Mouse (Mus musculus): ENCODE results near the gene Gale. TPM values are rescaled to one million over a fixed set of nuclear protein-coding genes. Genes with fewer than 3 reads are reported as not detected.

Gene Gale
- polyA plus RNA-seq (2014; fragmentation: Nextera tagmentation; extraction: Ambion mirVana), result 23.1 and 25.8 TPM in 2 replicates

DNA sequence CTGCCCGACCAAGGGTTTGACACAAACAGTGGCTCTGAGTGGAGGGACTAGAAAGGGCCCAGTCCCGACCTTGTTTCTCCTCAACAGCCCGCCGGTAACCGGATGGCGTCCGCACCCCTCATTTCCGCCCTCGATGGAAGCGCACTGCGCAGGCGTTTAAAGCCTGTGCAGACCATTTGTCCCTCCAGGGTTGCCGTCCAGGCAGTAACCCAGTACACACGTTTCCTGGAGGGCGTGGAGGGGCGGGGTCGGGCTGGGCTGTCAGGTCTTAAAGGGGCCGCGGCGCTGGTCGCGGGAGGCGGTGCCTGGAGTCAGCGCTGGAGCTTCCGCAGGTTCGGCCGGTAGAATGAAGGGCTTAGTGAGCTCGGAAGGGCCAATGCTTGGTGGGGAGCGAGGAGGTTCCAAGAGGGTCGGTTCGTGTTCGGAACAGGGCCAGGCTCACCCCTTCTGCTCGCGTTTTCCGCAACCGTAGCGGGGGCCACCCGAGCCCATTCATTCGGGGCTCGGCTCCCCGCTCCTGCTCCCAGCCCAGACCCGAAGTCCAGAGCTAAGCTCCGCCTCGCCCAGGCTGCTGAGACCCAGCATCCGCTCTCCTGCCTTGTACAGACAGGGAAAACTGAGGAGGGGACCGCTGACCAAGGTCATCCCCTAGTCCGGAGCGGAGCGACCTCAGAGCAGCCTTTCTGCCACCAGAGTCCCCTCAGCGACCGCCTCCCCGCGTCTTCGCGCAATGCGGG is at the start of gene Gale:
TSS of gene Gale (plus strand) at position 271 of the 737 bp plus-strand sequence.
- no peaks in the 10 kb centered on the region; the same call in 1 of the 2 replicates for H3K4me1 ChIP-seq (ENCODE audit: control insufficient read depth, insufficient read depth, low read length)
- under 1% methylated on average over 55 of the region's 56 CpGs for WGBS
- no peaks in the 10 kb centered on the region for H3K27me3 ChIP-seq (ENCODE audit: control insufficient read depth, insufficient read depth, low read length)
- ATAC-seq (replicated peaks; ENCODE audit: insufficient number of reproducible peaks, low FRiP score, low TSS enrichment, low read depth), result peak; percentile 89
- peak within 1 kb of the TSS; percentile 69 for H3K4me3 ChIP-seq (ENCODE audit: low read depth, low read length)
- DNase-seq (ENCODE audit: low spot score), result peak; percentile 98
- peaks cover 9% of the 10 kb centered on the region for H3K36me3 ChIP-seq (replicated peaks; ENCODE audit: control insufficient read depth, insufficient read depth, low read depth, low read length)
- peak within 1 kb of the TSS; percentile 70 for H3K4me2 ChIP-seq (ENCODE audit: low read depth, low read length)
- no peaks in the 10 kb centered on the region for H3K9me3 ChIP-seq (replicated peaks; ENCODE audit: control insufficient read depth, low read length)
- peak within 1 kb of the TSS; percentile 73 for H3K27ac ChIP-seq (replicated peaks; ENCODE audit: low read depth, low read length)
- H3K9ac ChIP-seq (replicated peaks; ENCODE audit: low read length), result peak within 1 kb of the TSS; percentile 82

DNA sequence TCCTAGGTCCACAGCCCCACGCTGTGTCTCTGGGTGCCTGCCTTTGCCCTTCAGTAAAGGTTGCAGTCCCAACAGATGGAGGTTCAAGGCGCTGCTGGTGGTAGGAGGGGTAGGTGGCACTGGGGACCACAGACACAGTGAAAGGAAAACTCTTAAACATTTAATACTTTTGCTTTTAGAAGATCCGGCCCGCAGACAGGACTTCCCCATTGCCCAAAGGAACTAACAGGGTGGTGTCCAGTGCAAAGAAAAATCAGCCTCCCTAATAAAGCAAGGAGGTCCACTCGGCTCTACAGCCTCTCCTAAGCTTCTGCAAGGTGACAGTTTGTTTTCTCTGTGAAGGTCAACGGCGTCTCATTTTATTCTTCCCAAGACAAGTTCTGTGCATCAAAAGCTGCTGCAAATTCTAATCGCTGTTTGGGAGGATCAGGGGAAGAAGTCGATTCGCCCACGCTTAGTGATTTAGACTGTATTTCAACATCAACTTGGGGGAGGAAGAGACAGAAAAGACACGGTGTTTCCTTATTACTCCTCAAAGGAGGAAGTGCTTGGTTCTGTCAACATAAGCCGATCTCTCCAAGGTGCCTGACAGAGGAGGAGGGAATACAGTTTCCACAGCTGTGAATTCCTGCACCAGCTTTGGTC is 44.8 kb upstream of the Gale start:
- no peak overlapping the region for H3K4me3 ChIP-seq (ENCODE audit: low read depth, low read length)
- no peaks in the 10 kb centered on the region for H3K9me3 ChIP-seq (replicated peaks; ENCODE audit: control insufficient read depth, low read length)
- H3K36me3 ChIP-seq (replicated peaks; ENCODE audit: control insufficient read depth, insufficient read depth, low read depth, low read length), result no peaks in the 10 kb centered on the region
- peaks cover 2% of the 10 kb centered on the region; the same call in 1 of the 2 replicates for H3K4me1 ChIP-seq (ENCODE audit: control insufficient read depth, insufficient read depth, low read length)
- DNase-seq (ENCODE audit: low spot score) (no peak), ATAC-seq (replicated peaks; ENCODE audit: insufficient number of reproducible peaks, low FRiP score, low TSS enrichment, low read depth) (no peak)
- H3K4me2 ChIP-seq (ENCODE audit: low read depth, low read length), result no peak overlapping the region
- H3K9ac ChIP-seq (replicated peaks; ENCODE audit: low read length), result no peak overlapping the region
- no peak overlapping the region for H3K27ac ChIP-seq (replicated peaks; ENCODE audit: low read depth, low read length)
- 86% methylated on average over 13 of the region's 13 CpGs for WGBS
- H3K27me3 ChIP-seq (ENCODE audit: control insufficient read depth, insufficient read depth, low read length), result no peaks in the 10 kb centered on the region

DNA sequence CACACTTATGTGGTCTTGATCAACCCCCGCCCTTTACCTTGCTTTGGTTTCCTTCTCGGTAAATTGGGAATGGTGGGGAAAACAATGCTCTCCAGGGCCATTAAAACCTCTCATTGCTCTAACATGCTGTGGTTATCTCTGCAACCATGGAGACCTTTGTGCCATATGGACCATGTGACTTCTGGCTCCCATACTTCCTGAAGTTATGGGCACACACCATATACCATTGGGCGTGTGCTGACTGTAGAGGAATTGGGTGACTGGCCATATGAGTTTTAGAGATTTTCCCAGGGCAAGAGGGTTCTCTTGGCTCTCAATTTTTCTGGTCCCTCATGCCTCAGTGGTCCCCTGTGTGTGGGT is 44.3 kb upstream of the Gale start:
- Histone ChIP-seq H3K36me3 (replicated peaks; ENCODE audit: control insufficient read depth, insufficient read depth, low read depth, low read length) (no peaks in the 10 kb centered on the region), H3K4me2 (ENCODE audit: low read depth, low read length) (no peak overlapping the region), H3K9ac (replicated peaks; ENCODE audit: low read length) (no peak overlapping the region), H3K4me3 (ENCODE audit: low read depth, low read length) (no peak overlapping the region), H3K4me1 (ENCODE audit: control insufficient read depth, insufficient read depth, low read length) (peaks cover 2% of the 10 kb centered on the region; the same call in 1 of the 2 replicates), H3K27ac (replicated peaks; ENCODE audit: low read depth, low read length) (no peak overlapping the region), H3K9me3 (replicated peaks; ENCODE audit: control insufficient read depth, low read length) (no peaks in the 10 kb centered on the region), H3K27me3 (ENCODE audit: control insufficient read depth, insufficient read depth, low read length) (no peaks in the 10 kb centered on the region)
- no peak for DNase-seq (ENCODE audit: low spot score)
- ATAC-seq (replicated peaks; ENCODE audit: insufficient number of reproducible peaks, low FRiP score, low TSS enrichment, low read depth), result no peak
- WGBS, result 97% methylated on average over 3 of the region's 3 CpGs

DNA sequence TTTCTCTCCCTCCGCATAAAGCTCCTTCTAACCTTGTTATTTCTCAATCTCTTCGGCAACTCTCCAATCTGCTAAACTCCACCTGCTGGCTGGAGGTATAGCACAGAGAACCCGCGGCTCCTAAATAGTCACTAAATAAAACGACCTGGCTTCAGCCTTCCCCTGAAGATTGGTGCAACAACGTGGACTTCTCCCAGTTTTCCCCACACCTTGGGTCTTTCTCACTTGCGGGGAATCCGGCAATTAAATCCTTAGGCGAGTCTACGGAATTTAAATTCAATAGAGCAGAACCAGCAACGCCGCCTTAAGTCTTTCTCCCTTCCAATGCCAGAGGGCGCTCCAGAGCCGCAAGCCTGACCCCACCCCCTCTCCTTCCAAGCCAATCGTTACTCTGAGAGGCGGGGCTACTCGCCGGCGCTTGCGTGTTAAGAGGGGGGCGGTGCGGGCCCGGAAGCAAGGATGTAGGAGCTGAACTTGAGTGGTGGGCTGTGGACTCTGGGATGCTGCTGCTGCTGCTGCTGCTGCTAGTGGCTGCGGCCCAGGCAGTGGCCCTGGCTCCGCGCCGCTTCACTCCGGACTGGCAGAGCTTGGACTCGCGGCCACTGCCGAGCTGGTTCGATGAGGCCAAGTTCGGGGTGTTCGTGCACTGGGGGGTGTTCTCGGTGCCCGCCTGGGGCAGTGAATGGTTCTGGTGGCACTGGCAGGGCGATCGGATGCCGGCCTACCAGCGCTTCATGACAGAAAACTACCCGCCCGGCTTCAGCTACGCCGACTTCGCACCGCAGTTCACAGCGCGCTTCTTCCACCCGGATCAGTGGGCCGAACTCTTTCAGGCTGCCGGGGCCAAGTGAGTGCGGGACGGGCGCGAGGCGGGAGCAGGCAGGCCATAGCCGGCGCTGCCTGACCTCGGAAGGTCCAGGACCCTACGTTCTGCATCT is 43.0 kb upstream of the Gale start, which contains the start of gene Fuca1:
TSS of gene Fuca1 (plus strand) at position 432 of the 938 bp plus-strand sequence.
- Histone ChIP-seq H3K9me3 (replicated peaks; ENCODE audit: control insufficient read depth, low read length) (no peaks in the 10 kb centered on the region), H3K27me3 (ENCODE audit: control insufficient read depth, insufficient read depth, low read length) (no peaks in the 10 kb centered on the region), H3K4me2 (ENCODE audit: low read depth, low read length) (peak within 1 kb of the TSS; percentile 92), H3K36me3 (replicated peaks; ENCODE audit: control insufficient read depth, insufficient read depth, low read depth, low read length) (no peaks in the 10 kb centered on the region), H3K4me3 (ENCODE audit: low read depth, low read length) (peak within 1 kb of the TSS; percentile 68), H3K27ac (replicated peaks; ENCODE audit: low read depth, low read length) (0 out of 2 replicates have a peak within 1 kb of the TSS, but pooled peaks have one; percentile 53), H3K9ac (replicated peaks; ENCODE audit: low read length) (peak within 1 kb of the TSS; percentile 82), H3K4me1 (ENCODE audit: control insufficient read depth, insufficient read depth, low read length) (peaks cover 2% of the 10 kb centered on the region; the same call in 1 of the 2 replicates)
- 3% methylated on average over 60 of the region's 60 CpGs for WGBS
- DNase-seq (ENCODE audit: low spot score) (peak; percentile 98), ATAC-seq (replicated peaks; ENCODE audit: insufficient number of reproducible peaks, low FRiP score, low TSS enrichment, low read depth) (peak; percentile 89)

DNA sequence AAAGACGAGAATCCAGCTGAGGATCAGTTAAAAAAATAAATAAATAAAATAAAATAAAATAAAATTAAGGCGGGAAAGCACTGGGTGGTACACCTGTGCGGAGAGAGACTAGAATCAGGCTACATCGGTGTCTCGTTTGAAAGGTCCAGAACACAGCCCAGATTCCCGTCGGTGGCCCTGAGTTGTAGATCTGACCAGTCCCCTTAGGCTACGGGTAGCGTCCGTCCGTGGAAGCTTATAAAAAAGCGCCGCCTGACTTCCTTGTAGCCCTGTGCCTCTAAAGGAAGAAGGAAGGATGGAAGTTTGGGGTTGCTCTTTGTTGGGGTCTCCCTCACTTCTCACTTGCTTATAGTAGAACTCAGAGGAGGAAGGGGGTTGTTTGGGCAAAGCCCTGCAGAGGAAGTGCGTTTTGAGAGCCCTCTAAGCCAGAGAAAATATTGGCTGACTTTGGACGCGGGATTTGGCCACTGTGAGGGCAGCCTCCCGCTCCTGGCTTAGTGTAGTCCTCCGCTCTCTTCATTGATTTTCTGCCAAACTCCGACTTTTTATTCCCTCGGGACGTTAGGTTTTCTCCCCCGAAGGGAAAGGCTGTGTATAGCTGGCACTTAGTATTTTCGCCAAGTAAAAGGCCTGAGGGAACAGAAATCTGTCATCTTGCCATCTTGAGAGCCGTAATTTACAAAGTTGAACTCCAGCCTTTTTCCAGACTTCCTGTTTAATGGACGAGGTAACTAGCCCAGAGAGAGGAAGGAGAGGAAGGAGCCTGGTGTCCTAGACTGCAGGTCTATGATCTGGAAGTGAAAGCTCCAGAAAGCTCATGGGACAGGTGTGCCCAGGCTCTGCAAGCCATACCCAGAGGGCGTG is 42.0 kb upstream of the Gale start:
- peak overlapping the region; percentile 82 for H3K9ac ChIP-seq (replicated peaks; ENCODE audit: low read length)
- peak overlapping the region; percentile 68 for H3K4me3 ChIP-seq (ENCODE audit: low read depth, low read length)
- no peaks in the 10 kb centered on the region for H3K27me3 ChIP-seq (ENCODE audit: control insufficient read depth, insufficient read depth, low read length)
- H3K9me3 ChIP-seq (replicated peaks; ENCODE audit: control insufficient read depth, low read length), result no peaks in the 10 kb centered on the region
- H3K27ac ChIP-seq (replicated peaks; ENCODE audit: low read depth, low read length), result no peak overlapping the region
- peak overlapping the region; percentile 92 for H3K4me2 ChIP-seq (ENCODE audit: low read depth, low read length)
- H3K4me1 ChIP-seq (ENCODE audit: control insufficient read depth, insufficient read depth, low read length), result peaks cover 2% of the 10 kb centered on the region; the same call in 1 of the 2 replicates
- no peak; the same call in 1 of the 2 replicates for ATAC-seq (replicated peaks; ENCODE audit: insufficient number of reproducible peaks, low FRiP score, low TSS enrichment, low read depth)
- peak; percentile 13 for DNase-seq (ENCODE audit: low spot score)
- no peaks in the 10 kb centered on the region; the same call in 1 of the 2 replicates for H3K36me3 ChIP-seq (replicated peaks; ENCODE audit: control insufficient read depth, insufficient read depth, low read depth, low read length)
- 9% methylated on average over 26 of the region's 26 CpGs for WGBS

DNA sequence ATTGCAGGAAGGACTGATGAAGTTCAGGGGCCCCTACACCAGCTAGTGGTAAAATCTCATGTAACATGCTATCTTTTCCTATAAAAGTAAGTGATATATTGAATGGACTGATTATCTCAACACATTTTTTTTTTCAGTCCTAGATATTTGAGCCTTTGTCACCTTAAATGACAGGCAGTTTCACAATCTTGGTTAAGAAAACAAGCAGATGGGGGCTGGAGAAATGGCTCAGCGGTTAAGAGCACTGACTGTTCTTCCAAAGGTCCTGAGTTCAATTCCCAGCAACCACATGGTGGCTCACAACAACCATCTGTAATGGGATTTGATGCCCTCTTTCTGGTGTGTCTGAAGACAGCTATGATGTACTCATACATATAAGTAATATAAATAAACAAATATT is 41.3 kb upstream of the Gale start:
- no peaks in the 10 kb centered on the region for H3K9me3 ChIP-seq (replicated peaks; ENCODE audit: control insufficient read depth, low read length)
- whole genome bisulfite sequencing, result 95% methylated on average over 1 of the region's 1 CpGs
- H3K9ac ChIP-seq (replicated peaks; ENCODE audit: low read length), result no peak overlapping the region; the same call in 1 of the 2 replicates
- no peak overlapping the region for H3K4me3 ChIP-seq (ENCODE audit: low read depth, low read length)
- no peaks in the 10 kb centered on the region for H3K27me3 ChIP-seq (ENCODE audit: control insufficient read depth, insufficient read depth, low read length)
- peaks cover 2% of the 10 kb centered on the region; the same call in 1 of the 2 replicates for H3K4me1 ChIP-seq (ENCODE audit: control insufficient read depth, insufficient read depth, low read length)
- no peak overlapping the region; the same call in 1 of the 2 replicates for H3K4me2 ChIP-seq (ENCODE audit: low read depth, low read length)
- ATAC-seq (replicated peaks; ENCODE audit: insufficient number of reproducible peaks, low FRiP score, low TSS enrichment, low read depth) (no peak), DNase-seq (ENCODE audit: low spot score) (no peak)
- H3K36me3 ChIP-seq (replicated peaks; ENCODE audit: control insufficient read depth, insufficient read depth, low read depth, low read length), result no peaks in the 10 kb centered on the region; the same call in 1 of the 2 replicates
- no peak overlapping the region for H3K27ac ChIP-seq (replicated peaks; ENCODE audit: low read depth, low read length)

DNA sequence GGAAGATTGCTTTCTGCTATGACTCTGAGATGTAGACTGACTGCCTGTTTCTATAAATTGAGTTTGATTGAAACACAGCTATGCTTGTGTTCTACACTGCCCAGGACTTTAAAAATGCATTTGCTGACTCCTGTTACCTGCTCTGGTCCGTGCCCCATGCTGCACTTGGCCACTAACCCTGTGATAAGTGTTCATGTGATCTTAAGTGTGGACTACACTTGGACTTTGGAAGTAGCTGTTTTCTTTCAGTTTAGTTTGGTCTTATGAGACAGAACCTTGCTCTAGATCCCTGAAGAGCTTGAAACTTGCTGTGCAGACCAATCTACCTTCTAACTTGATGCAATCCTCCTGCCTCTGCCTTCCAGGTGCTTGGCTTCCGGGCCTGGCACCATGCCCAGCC is 39.1 kb upstream of the Gale start:
- WGBS, result 91% methylated on average over 2 of the region's 2 CpGs
- Histone ChIP-seq H3K27me3 (ENCODE audit: control insufficient read depth, insufficient read depth, low read length) (no peaks in the 10 kb centered on the region), H3K9me3 (replicated peaks; ENCODE audit: control insufficient read depth, low read length) (no peaks in the 10 kb centered on the region), H3K4me1 (ENCODE audit: control insufficient read depth, insufficient read depth, low read length) (peaks cover 2% of the 10 kb centered on the region; the same call in 1 of the 2 replicates), H3K36me3 (replicated peaks; ENCODE audit: control insufficient read depth, insufficient read depth, low read depth, low read length) (no peaks in the 10 kb centered on the region; the same call in 1 of the 2 replicates), H3K27ac (replicated peaks; ENCODE audit: low read depth, low read length) (no peak overlapping the region), H3K4me2 (ENCODE audit: low read depth, low read length) (no peak overlapping the region), H3K4me3 (ENCODE audit: low read depth, low read length) (no peak overlapping the region), H3K9ac (replicated peaks; ENCODE audit: low read length) (no peak overlapping the region)
- DNase-seq (ENCODE audit: low spot score) (no peak), ATAC-seq (replicated peaks; ENCODE audit: insufficient number of reproducible peaks, low FRiP score, low TSS enrichment, low read depth) (no peak)
